Mouse (Mus musculus) forebrain, embryonic 13.5 days (tissue): Measurements from ENCODE around the gene Mon2. TPM values are rescaled to one million over a fixed set of nuclear protein-coding genes. Genes with fewer than 3 reads are reported as not detected.
A peak's percentile ranks its signal among the peaks of the same experiment; 100 is the strongest.
"Not testable (repeated sequence)": the region's sequence is repeated elsewhere in the genome, so short reads cannot be mapped to it uniquely, and the experiment has no call there.

ENCODE experiments used
- ATAC-seq: fragments of 200-750 bp; cut with Nextera tagmentation; 2 replicates; pipeline ENCODE4 v1.8.0; 2017
- H3K27ac ChIP-seq: fragments of 300-500 bp; sonication (generic); 2 replicates; pipeline ENCODE4 v1.5.1; 2015; ENCODE audit warnings: inconsistent platforms, mild to moderate bottlenecking, moderate library complexity
- H3K27me3 ChIP-seq: fragments of 300-500 bp; sonication (generic); 2 replicates; pipeline ENCODE4 v1.6.1; 2015; ENCODE audit warnings: mild to moderate bottlenecking, inconsistent platforms
- H3K36me3 ChIP-seq: fragments of 300-500 bp; sonication (generic); 2 replicates; pipeline ENCODE4 v1.6.1; 2015; ENCODE audit warnings: mild to moderate bottlenecking, inconsistent platforms; ENCODE audit not compliant: poor library complexity, severe bottlenecking
- H3K4me1 ChIP-seq: fragments of 300-500 bp; sonication (generic); 2 replicates; pipeline ENCODE4 v1.6.1; 2015; ENCODE audit warnings: inconsistent platforms
- H3K4me2 ChIP-seq: fragments of 300-500 bp; sonication (generic); 2 replicates; pipeline ENCODE4 v1.6.1; 2015; ENCODE audit warnings: inconsistent platforms, mild to moderate bottlenecking, moderate library complexity
- H3K4me3 ChIP-seq: fragments of 300-500 bp; sonication (generic); 2 replicates; pipeline ENCODE4 v1.5.1; 2015; ENCODE audit warnings: mild to moderate bottlenecking, inconsistent platforms
- H3K9ac ChIP-seq: fragments of 300-500 bp; sonication (generic); 2 replicates; pipeline ENCODE4 v1.6.1; 2015; ENCODE audit warnings: mild to moderate bottlenecking, inconsistent platforms
- H3K9me3 ChIP-seq: fragments of 300-500 bp; sonication (generic); replicated peaks from 2 replicates; pipeline ENCODE4 v1.6.1; 2016; ENCODE audit warnings: inconsistent platforms
- WGBS: fragments of 180-500 bp; shearing (Covaris S2); methylation state at CpG from one replicate; pipeline ENCODE4 v1.1.7; 2015; 5-methylcytosine and 5-hydroxymethylcytosine counted together
- polyA plus RNA-seq: library from polyadenylated mRNA; unstranded; fragments of >200 nt; fragmentation: Nextera tagmentation; extraction: Ambion mirVana; gene quantifications from 2 replicates; pipeline ENCODE4 v1.2.1, GENCODE M21; 2015

Gene Mon2
- polyA plus RNA-seq, 1 experiment from 2014 or later = 24.7 TPM

GRCm38 (mm10) chr10:122973241-122973640, 103.1 kb downstream of the Mon2 start:
- Histone ChIP-seq H3K36me3 (no peaks in the 10 kb centered on the region), H3K9ac (no peak overlapping the region), H3K9me3 (no peaks in the 10 kb centered on the region), H3K4me3 (no peak overlapping the region), H3K27me3 (no peaks in the 10 kb centered on the region), H3K27ac (no peak overlapping the region), H3K4me2 (no peak overlapping the region), H3K4me1 (no peaks in the 10 kb centered on the region)
- ATAC-seq = no peak

- Histone ChIP-seq H3K27me3 (no peaks in the 10 kb centered on the region), H3K4me3 (no peak overlapping the region), H3K4me2 (no peak overlapping the region), H3K27ac (no peak overlapping the region), H3K4me1 (peaks cover 4% of the 10 kb centered on the region; the same call in 1 of the 2 replicates), H3K9ac (no peak overlapping the region), H3K36me3 (no peaks in the 10 kb centered on the region), H3K9me3 (no peaks in the 10 kb centered on the region)
- no peak for ATAC-seq
- 88% methylated on average over 7 of the region's 7 CpGs for WGBS
Observed at GRCm38 (mm10) chr10:122970188-122970587, 106.1 kb downstream of the Mon2 start.

DNA sequence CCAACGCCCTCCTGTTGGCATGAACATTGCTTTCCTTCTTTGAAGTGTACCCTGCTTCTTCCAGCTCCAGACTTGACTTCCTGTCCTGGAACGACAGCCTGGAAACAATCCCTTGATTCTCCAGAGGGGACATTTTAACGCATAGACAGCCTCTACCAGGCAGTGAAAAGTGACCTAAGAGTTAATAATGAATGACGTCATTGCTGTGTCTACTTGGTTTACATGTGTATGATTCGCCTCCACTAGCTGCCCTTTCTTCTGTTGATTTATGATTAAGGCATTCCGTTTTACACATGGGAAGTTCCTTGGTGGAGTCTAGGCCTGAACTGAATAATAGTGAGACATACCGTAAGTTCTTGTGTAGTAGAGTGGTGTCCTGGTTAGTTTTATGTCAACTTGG, 109.9 kb downstream of the Mon2 start:
- no peak overlapping the region for H3K4me2 ChIP-seq
- H3K27ac ChIP-seq = no peak overlapping the region
- H3K36me3 ChIP-seq = no peaks in the 10 kb centered on the region
- WGBS = 82% methylated on average over 7 of the region's 7 CpGs
- no peak overlapping the region for H3K9ac ChIP-seq
- H3K4me1 ChIP-seq = peaks cover 24% of the 10 kb centered on the region
- H3K27me3 ChIP-seq = no peaks in the 10 kb centered on the region
- H3K4me3 ChIP-seq = no peak overlapping the region
- no peak for ATAC-seq
- H3K9me3 ChIP-seq = no peaks in the 10 kb centered on the region

- ATAC-seq = peak; percentile 60
- not testable (repeated sequence) for H3K9ac ChIP-seq, H3K36me3 ChIP-seq, H3K4me2 ChIP-seq, H3K27ac ChIP-seq, H3K27me3 ChIP-seq, H3K9me3 ChIP-seq, H3K4me3 ChIP-seq
- WGBS = 68% methylated on average over 5 of the region's 5 CpGs
- peaks cover 28% of the 10 kb centered on the region for H3K4me1 ChIP-seq
Observed at GRCm38 (mm10) chr10:122965650-122966049, 110.7 kb downstream of the Mon2 start.

- H3K4me2 ChIP-seq = peak overlapping the region; percentile 55
- H3K36me3 ChIP-seq = no peaks in the 10 kb centered on the region
- 25% methylated on average over 4 of the region's 4 CpGs for WGBS
- peak overlapping the region; percentile 52 for H3K27ac ChIP-seq
- no peaks in the 10 kb centered on the region for H3K27me3 ChIP-seq
- H3K9me3 ChIP-seq = no peaks in the 10 kb centered on the region
- H3K9ac ChIP-seq = peak overlapping the region; percentile 45; the same call in 1 of the 2 replicates
- ATAC-seq = peak; percentile 33; the same call in 1 of the 2 replicates
- no peak overlapping the region for H3K4me3 ChIP-seq
- H3K4me1 ChIP-seq = peaks cover 28% of the 10 kb centered on the region
Observed at GRCm38 (mm10) chr10:122964241-122964636, 112.1 kb downstream of the Mon2 start.

DNA sequence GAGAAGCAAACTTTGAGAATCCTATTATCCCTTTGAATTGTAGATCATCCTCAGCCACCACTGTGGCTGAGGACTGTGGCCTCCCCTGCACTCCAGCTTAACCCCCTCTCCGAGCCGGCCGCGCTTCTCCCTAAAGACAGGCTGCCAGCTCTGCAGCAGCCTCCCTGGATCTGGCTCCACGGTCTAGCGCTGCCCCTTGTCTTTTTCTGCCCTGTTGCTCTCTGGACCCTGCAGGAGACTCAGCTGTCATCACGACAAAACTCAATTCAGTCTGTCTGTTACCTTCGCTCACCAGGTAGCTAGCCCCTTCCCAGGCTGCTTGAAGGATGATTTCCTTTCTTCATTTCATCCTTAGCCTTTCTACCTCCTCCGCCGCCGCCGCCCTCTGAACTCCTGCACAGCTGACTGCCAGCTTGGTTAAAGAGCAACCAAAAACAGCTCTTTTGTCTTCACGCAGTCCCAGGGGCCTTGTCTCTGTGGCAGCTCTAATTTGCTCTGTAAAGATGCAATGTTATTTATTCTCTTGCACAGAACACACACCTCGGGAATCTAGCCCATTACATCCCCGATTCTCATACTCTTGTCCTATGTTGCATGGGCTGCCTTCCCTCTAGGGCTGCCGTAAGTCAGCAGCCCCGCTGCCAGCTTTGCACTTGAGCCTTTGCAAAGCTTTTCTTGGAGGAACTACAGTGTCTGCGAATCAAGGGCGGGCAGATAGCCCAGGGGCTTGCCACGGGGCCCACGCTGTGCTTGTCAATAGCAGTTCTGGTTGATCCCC, 112.7 kb downstream of the Mon2 start:
- Histone ChIP-seq H3K4me2 (peak overlapping the region; percentile 55), H3K36me3 (no peaks in the 10 kb centered on the region), H3K27me3 (no peaks in the 10 kb centered on the region), H3K9me3 (no peaks in the 10 kb centered on the region), H3K27ac (peak overlapping the region; percentile 52), H3K4me1 (peaks cover 28% of the 10 kb centered on the region), H3K9ac (peak overlapping the region; percentile 45), H3K4me3 (peak overlapping the region; percentile 19)
- ATAC-seq = peak; percentile 60; the same call in 1 of the 2 replicates
- under 1% methylated on average over 21 of the region's 21 CpGs for WGBS

DNA sequence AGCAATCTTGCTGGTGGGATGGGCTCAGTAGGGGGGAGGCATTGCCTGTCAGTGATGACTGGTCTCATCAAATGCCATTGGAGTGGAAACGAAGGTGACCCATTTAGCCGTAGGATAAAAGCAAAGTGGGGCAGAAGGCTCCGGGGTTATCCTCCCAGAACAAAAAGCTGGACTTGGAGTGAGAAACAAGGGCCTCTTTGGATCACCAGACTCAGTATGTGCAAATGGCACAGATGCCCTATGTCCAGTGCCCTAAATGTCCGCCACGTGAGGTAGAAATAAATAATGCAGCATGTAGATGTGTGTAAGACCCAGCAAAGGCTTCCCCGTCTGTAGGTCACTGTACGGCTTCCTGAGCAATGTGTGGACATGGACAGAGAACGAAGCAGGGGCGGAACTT, 113.7 kb downstream of the Mon2 start:
- Histone ChIP-seq H3K4me1 (peaks cover 28% of the 10 kb centered on the region), H3K4me2 (no peak overlapping the region), H3K4me3 (no peak overlapping the region), H3K27me3 (no peaks in the 10 kb centered on the region), H3K9me3 (no peaks in the 10 kb centered on the region), H3K27ac (no peak overlapping the region), H3K36me3 (no peaks in the 10 kb centered on the region), H3K9ac (no peak overlapping the region)
- no peak for ATAC-seq
- 67% methylated on average over 9 of the region's 9 CpGs for WGBS

GRCm38 (mm10) chr10:122961494-122961893, 114.8 kb downstream of the Mon2 start:
- 59% methylated on average over 9 of the region's 9 CpGs for WGBS
- Histone ChIP-seq H3K36me3 (no peaks in the 10 kb centered on the region), H3K9me3 (no peaks in the 10 kb centered on the region), H3K27me3 (no peaks in the 10 kb centered on the region), H3K9ac (no peak overlapping the region), H3K4me1 (peaks cover 28% of the 10 kb centered on the region), H3K4me2 (no peak overlapping the region), H3K27ac (no peak overlapping the region), H3K4me3 (no peak overlapping the region)
- no peak for ATAC-seq

DNA sequence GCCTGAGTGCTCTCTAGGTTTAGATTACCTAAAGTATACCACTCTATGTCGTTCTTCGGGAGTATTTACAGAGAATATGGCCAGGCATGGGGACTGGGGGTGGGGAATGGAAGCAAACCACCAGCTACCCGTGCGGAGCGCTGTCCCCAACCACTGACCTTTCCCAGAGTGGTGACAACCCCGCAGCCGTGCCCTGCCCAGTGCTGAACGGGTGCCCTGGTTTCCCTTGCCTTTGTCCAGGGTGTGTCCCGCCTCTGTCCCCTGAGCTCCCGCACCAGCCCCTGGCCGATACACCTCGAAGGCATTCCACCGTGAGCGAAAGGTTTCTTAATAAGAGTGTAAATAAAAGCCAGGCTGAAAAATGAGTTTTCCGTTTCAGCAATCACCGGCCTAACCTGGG, 115.6 kb downstream of the Mon2 start:
- WGBS = 71% methylated on average over 16 of the region's 16 CpGs
- Histone ChIP-seq H3K4me3 (no peak overlapping the region), H3K4me2 (no peak overlapping the region), H3K36me3 (no peaks in the 10 kb centered on the region), H3K27me3 (no peaks in the 10 kb centered on the region), H3K9me3 (no peaks in the 10 kb centered on the region), H3K27ac (no peak overlapping the region), H3K4me1 (peaks cover 26% of the 10 kb centered on the region), H3K9ac (no peak overlapping the region)
- no peak for ATAC-seq

GRCm38 (mm10) chr10:122960216-122960615, 116.1 kb downstream of the Mon2 start:
- H3K4me2 ChIP-seq = no peak overlapping the region
- H3K4me3 ChIP-seq = no peak overlapping the region
- peaks cover 25% of the 10 kb centered on the region for H3K4me1 ChIP-seq
- WGBS = 83% methylated on average over 16 of the region's 16 CpGs
- H3K9ac ChIP-seq = no peak overlapping the region
- H3K27ac ChIP-seq = no peak overlapping the region
- ATAC-seq = no peak
- H3K27me3 ChIP-seq = no peaks in the 10 kb centered on the region
- H3K36me3 ChIP-seq = no peaks in the 10 kb centered on the region
- no peaks in the 10 kb centered on the region for H3K9me3 ChIP-seq

GRCm38 (mm10) chr10:122958699-122959098, 117.6 kb downstream of the Mon2 start:
- Histone ChIP-seq H3K36me3 (no peaks in the 10 kb centered on the region), H3K9me3 (no peaks in the 10 kb centered on the region), H3K27me3 (no peaks in the 10 kb centered on the region), H3K27ac (no peak overlapping the region), H3K9ac (no peak overlapping the region), H3K4me2 (no peak overlapping the region), H3K4me1 (peaks cover 11% of the 10 kb centered on the region), H3K4me3 (no peak overlapping the region)
- no peak for ATAC-seq
- WGBS = 83% methylated on average over 5 of the region's 5 CpGs

GRCm38 (mm10) chr10:122957918-122958317, 118.4 kb downstream of the Mon2 start:
- WGBS = 80% methylated on average over 2 of the region's 2 CpGs

GRCm38 (mm10) chr10:122953576-122953975, 122.7 kb downstream of the Mon2 start:
- Histone ChIP-seq H3K36me3 (no peaks in the 10 kb centered on the region), H3K27me3 (no peaks in the 10 kb centered on the region), H3K4me1 (no peaks in the 10 kb centered on the region), H3K9me3 (no peaks in the 10 kb centered on the region), H3K9ac (no peak overlapping the region), H3K4me2 (no peak overlapping the region), H3K4me3 (no peak overlapping the region), H3K27ac (no peak overlapping the region)
- no peak for ATAC-seq
- 96% methylated on average over 9 of the region's 9 CpGs for WGBS

More at GRCm38 (mm10) chr10:122957918-122958317, 118.4 kb downstream of the Mon2 start:
- H3K9me3 ChIP-seq = no peaks in the 10 kb centered on the region
- no peak overlapping the region for H3K4me2 ChIP-seq
- H3K4me1 ChIP-seq = peaks cover 5% of the 10 kb centered on the region; the same call in 1 of the 2 replicates
- H3K27me3 ChIP-seq = no peaks in the 10 kb centered on the region
- ATAC-seq = no peak
- H3K27ac ChIP-seq = no peak overlapping the region
- no peak overlapping the region for H3K9ac ChIP-seq
- H3K36me3 ChIP-seq = no peaks in the 10 kb centered on the region
- H3K4me3 ChIP-seq = no peak overlapping the region
